Mouse (Mus musculus) megakaryocyte-erythroid progenitor cell, adult 5 weeks (primary cell): ENCODE measurements around the gene Olfr348. TPM values are rescaled to one million over a fixed set of nuclear protein-coding genes. Genes with fewer than 3 reads are reported as not detected.

Experiments used
- polyA plus RNA-seq: library from polyadenylated mRNA; stranded (reverse); fragments of >175 nt; gene quantifications from 2 replicates; pipeline ENCODE4 v1.2.3, GENCODE M21; 2012

Olfr348 gene
- polyA plus RNA-seq = not detected in 2 replicates

DNA sequence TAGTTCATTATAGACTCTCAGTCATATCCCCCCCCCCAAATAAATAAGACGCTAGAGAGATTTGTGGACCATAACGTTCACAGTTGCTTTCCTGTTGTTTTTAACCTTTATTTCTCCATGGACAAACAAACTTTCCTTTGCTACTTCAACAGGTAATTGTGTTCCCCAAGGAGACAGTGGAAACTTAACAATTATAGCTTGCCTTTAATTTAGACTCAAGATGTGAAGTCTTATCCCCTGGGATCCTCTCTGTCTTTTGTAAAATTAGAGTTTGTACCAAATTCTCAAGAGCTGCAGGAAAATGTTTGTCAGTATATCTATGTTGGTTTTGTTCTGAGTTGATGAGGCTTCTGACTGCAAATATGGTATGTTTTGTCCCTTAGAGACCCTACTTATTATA is at the start of gene Olfr348:
Gene Olfr348 (plus strand): TSS at position 301 of the 400 bp plus-strand sequence.

DNA sequence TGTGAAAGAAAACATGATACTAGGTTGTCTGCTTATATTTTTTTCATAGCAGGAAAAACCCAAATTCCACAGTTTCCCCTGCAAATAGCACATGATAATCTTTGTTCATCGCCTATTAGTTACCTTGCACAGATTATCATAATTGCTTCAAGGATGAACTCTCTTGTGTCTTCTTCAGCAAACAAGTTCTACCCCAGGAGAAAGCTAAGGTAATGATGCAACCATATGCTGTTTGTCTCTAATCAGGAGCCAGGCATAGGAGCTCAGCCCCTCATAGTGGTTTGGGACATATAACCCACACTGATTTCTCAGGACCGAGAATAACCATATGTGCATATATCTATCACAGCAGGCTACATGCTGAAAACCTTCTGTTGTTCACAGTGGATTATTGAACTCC is 6.2 kb downstream of the Olfr348 start, which contains the start of gene Olfr50:
Gene Olfr50 (plus strand): TSS at position 301 of the 400 bp plus-strand sequence.

DNA sequence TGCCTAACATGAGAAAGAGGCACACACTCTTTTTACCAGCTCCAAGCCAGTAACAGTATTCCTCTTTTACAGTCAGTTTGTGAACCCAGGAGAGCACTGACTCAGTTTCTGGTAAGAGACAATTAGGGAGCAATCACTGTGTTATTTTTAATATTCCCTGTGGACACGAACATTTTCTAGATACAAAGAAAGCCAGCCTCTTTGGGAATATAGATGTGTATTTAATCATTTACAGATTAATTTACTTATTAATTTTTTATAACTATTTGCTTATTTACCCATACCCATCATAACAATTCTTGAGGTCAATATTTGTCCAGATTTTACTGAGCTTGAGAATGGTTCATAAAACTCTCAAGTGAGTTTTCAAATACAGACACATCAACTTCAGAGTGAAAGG is 32.9 kb downstream of the Olfr348 start, which contains the start of gene Olfr3:
Gene Olfr3 (minus strand): TSS at position 101 of the 400 bp plus-strand sequence.

Other genes with a start within 250 kb of the Olfr348 start
- gene Olfr344, start 217.6 kb upstream of the Olfr348 start, polyA plus RNA-seq = 0.02 TPM in 1 of 2 replicates, not detected in the other
- gene Olfr345, start 144.2 kb upstream of the Olfr348 start, polyA plus RNA-seq = not detected in 2 replicates
- gene Olfr346, start 98.5 kb upstream of the Olfr348 start, polyA plus RNA-seq = not detected in 2 replicates
- not detected in 2 replicates for gene Olfr347, start 52.4 kb upstream of the Olfr348 start, polyA plus RNA-seq
- gene Olfr50, start 6.3 kb downstream of the Olfr348 start, polyA plus RNA-seq = not detected in 2 replicates
- gene Olfr3, start 32.8 kb downstream of the Olfr348 start, polyA plus RNA-seq = not detected in 2 replicates
- not detected in 2 replicates for gene Olfr350, start 62.0 kb downstream of the Olfr348 start, polyA plus RNA-seq
- gene Olfr351, start 78.4 kb downstream of the Olfr348 start, polyA plus RNA-seq = not detected in 2 replicates
- not detected in 2 replicates for gene Olfr352, start 84.2 kb downstream of the Olfr348 start, polyA plus RNA-seq
- not detected in 2 replicates for gene Olfr353, start 108.7 kb downstream of the Olfr348 start, polyA plus RNA-seq
- gene Olfr354, start 121.4 kb downstream of the Olfr348 start, polyA plus RNA-seq = not detected in 2 replicates
- not detected in 2 replicates for gene Olfr355, start 144.6 kb downstream of the Olfr348 start, polyA plus RNA-seq
- not detected in 2 replicates for gene Olfr356, start 152.8 kb downstream of the Olfr348 start, polyA plus RNA-seq
- gene Olfr357, start 209.6 kb downstream of the Olfr348 start, polyA plus RNA-seq = not detected in 2 replicates
- gene Olfr358, start 225.1 kb downstream of the Olfr348 start, polyA plus RNA-seq = not detected in 2 replicates